Mouse (Mus musculus): ENCODE data around the gene Wnt6. TPM values are rescaled to one million over a fixed set of nuclear protein-coding genes. Genes with fewer than 3 reads are reported as not detected.
A peak's percentile ranks its signal among the peaks of the same experiment; 100 is the strongest.

The Wnt6 gene
- polyA plus RNA-seq, 1 experiment from 2014 or later: 7.0 TPM

GRCm38 (mm10) chr1:74782045-74782444 is 10.4 kb downstream of the Wnt6 start:
- DNase-seq (ENCODE audit: low spot score): no peak
- Histone ChIP-seq H3K27me3 (ENCODE audit: control insufficient read depth, insufficient read depth, low read length) (peaks cover 75% of the 10 kb centered on the region), H3K36me3 (ENCODE audit: control insufficient read depth, insufficient read depth, low read length) (no peaks in the 10 kb centered on the region), H3K4me2 (ENCODE audit: low read depth, low read length, severe bottlenecking) (no peak overlapping the region), H3K9ac (ENCODE audit: low read length) (no peak overlapping the region), H3K4me3 (ENCODE audit: low read depth, low read length) (no peak overlapping the region), H3K27ac (ENCODE audit: low read depth, low read length) (no peak overlapping the region), H3K4me1 (replicated peaks; ENCODE audit: control insufficient read depth, insufficient read depth, low read length) (0 out of 2 replicates have a peak, but pooled peaks cover 3% of the 10 kb centered on the region), H3K9me3 (ENCODE audit: control insufficient read depth, low read length) (no peaks in the 10 kb centered on the region)
- no peak for ATAC-seq (replicated peaks; ENCODE audit: low FRiP score)
- 8% methylated on average over 14 of the region's 14 CpGs for WGBS

GRCm38 (mm10) chr1:74783554-74783953 is 11.9 kb downstream of the Wnt6 start:
- WGBS: 1% methylated on average over 13 of the region's 13 CpGs
- no peak for ATAC-seq (replicated peaks; ENCODE audit: low FRiP score)
- DNase-seq (ENCODE audit: low spot score): peak; percentile 64
- H3K4me1 ChIP-seq (replicated peaks; ENCODE audit: control insufficient read depth, insufficient read depth, low read length): 0 out of 2 replicates have a peak, but pooled peaks cover 3% of the 10 kb centered on the region
- H3K4me2 ChIP-seq (ENCODE audit: low read depth, low read length, severe bottlenecking): peak overlapping the region; percentile 60
- H3K27ac ChIP-seq (ENCODE audit: low read depth, low read length): no peak overlapping the region
- peaks cover 82% of the 10 kb centered on the region for H3K27me3 ChIP-seq (ENCODE audit: control insufficient read depth, insufficient read depth, low read length)
- H3K4me3 ChIP-seq (ENCODE audit: low read depth, low read length): peak overlapping the region; percentile 31
- no peak overlapping the region for H3K9ac ChIP-seq (ENCODE audit: low read length)
- no peaks in the 10 kb centered on the region for H3K9me3 ChIP-seq (ENCODE audit: control insufficient read depth, low read length)
- no peaks in the 10 kb centered on the region for H3K36me3 ChIP-seq (ENCODE audit: control insufficient read depth, insufficient read depth, low read length)

- Histone ChIP-seq H3K27me3 (ENCODE audit: control insufficient read depth, insufficient read depth, low read length) (peaks cover 85% of the 10 kb centered on the region), H3K9me3 (ENCODE audit: control insufficient read depth, low read length) (no peaks in the 10 kb centered on the region), H3K9ac (ENCODE audit: low read length) (0 out of 2 replicates have a peak overlapping the region, but pooled peaks have one; percentile 1), H3K4me1 (replicated peaks; ENCODE audit: control insufficient read depth, insufficient read depth, low read length) (0 out of 2 replicates have a peak, but pooled peaks cover 3% of the 10 kb centered on the region), H3K4me2 (ENCODE audit: low read depth, low read length, severe bottlenecking) (peak overlapping the region; percentile 60), H3K4me3 (ENCODE audit: low read depth, low read length) (peak overlapping the region; percentile 31), H3K36me3 (ENCODE audit: control insufficient read depth, insufficient read depth, low read length) (no peaks in the 10 kb centered on the region), H3K27ac (ENCODE audit: low read depth, low read length) (no peak overlapping the region)
- DNase-seq (ENCODE audit: low spot score) (peak; percentile 82), ATAC-seq (replicated peaks; ENCODE audit: low FRiP score) (peak; percentile 67)
- under 1% methylated on average over 67 of the region's 67 CpGs for WGBS
These were observed 12.5 kb downstream of the Wnt6 start for GRCm38 (mm10) chr1:74784041-74784759.

- WGBS: 8% methylated on average over 7 of the region's 7 CpGs
- H3K4me3 ChIP-seq (ENCODE audit: low read depth, low read length): no peak overlapping the region
- H3K36me3 ChIP-seq (ENCODE audit: control insufficient read depth, insufficient read depth, low read length): no peaks in the 10 kb centered on the region
- DNase-seq (ENCODE audit: low spot score) (peak; percentile 84), ATAC-seq (replicated peaks; ENCODE audit: low FRiP score) (peak; percentile 19; the same call in 1 of the 2 replicates)
- no peaks in the 10 kb centered on the region for H3K9me3 ChIP-seq (ENCODE audit: control insufficient read depth, low read length)
- peaks cover 91% of the 10 kb centered on the region for H3K27me3 ChIP-seq (ENCODE audit: control insufficient read depth, insufficient read depth, low read length)
- H3K27ac ChIP-seq (ENCODE audit: low read depth, low read length): no peak overlapping the region
- no peak overlapping the region for H3K4me2 ChIP-seq (ENCODE audit: low read depth, low read length, severe bottlenecking)
- H3K4me1 ChIP-seq (replicated peaks; ENCODE audit: control insufficient read depth, insufficient read depth, low read length): peaks cover 13% of the 10 kb centered on the region; the same call in 1 of the 2 replicates
- H3K9ac ChIP-seq (ENCODE audit: low read length): no peak overlapping the region
These were observed 16.2 kb downstream of the Wnt6 start for GRCm38 (mm10) chr1:74787846-74788245.

- H3K4me3 ChIP-seq (ENCODE audit: low read depth, low read length): no peak overlapping the region
- DNase-seq (ENCODE audit: low spot score): no peak
- no peak for ATAC-seq (replicated peaks; ENCODE audit: low FRiP score)
- H3K9me3 ChIP-seq (ENCODE audit: control insufficient read depth, low read length): no peaks in the 10 kb centered on the region
- no peak overlapping the region for H3K27ac ChIP-seq (ENCODE audit: low read depth, low read length)
- H3K4me2 ChIP-seq (ENCODE audit: low read depth, low read length, severe bottlenecking): no peak overlapping the region
- H3K4me1 ChIP-seq (replicated peaks; ENCODE audit: control insufficient read depth, insufficient read depth, low read length): peaks cover 13% of the 10 kb centered on the region; the same call in 1 of the 2 replicates
- WGBS: 10% methylated on average over 6 of the region's 6 CpGs
- H3K36me3 ChIP-seq (ENCODE audit: control insufficient read depth, insufficient read depth, low read length): no peaks in the 10 kb centered on the region
- H3K9ac ChIP-seq (ENCODE audit: low read length): no peak overlapping the region
- H3K27me3 ChIP-seq (ENCODE audit: control insufficient read depth, insufficient read depth, low read length): peaks cover 91% of the 10 kb centered on the region
These were observed 17.0 kb downstream of the Wnt6 start for GRCm38 (mm10) chr1:74788603-74789176.

- no peak overlapping the region for H3K4me3 ChIP-seq (ENCODE audit: low read depth, low read length)
- peaks cover 17% of the 10 kb centered on the region; the same call in 1 of the 2 replicates for H3K4me1 ChIP-seq (replicated peaks; ENCODE audit: control insufficient read depth, insufficient read depth, low read length)
- no peak overlapping the region for H3K27ac ChIP-seq (ENCODE audit: low read depth, low read length)
- no peak overlapping the region for H3K9ac ChIP-seq (ENCODE audit: low read length)
- no peak overlapping the region for H3K4me2 ChIP-seq (ENCODE audit: low read depth, low read length, severe bottlenecking)
- no peak for DNase-seq (ENCODE audit: low spot score)
- ATAC-seq (replicated peaks; ENCODE audit: low FRiP score): no peak
- H3K9me3 ChIP-seq (ENCODE audit: control insufficient read depth, low read length): no peaks in the 10 kb centered on the region
- WGBS: 4% methylated on average over 3 of the region's 3 CpGs
- no peaks in the 10 kb centered on the region for H3K36me3 ChIP-seq (ENCODE audit: control insufficient read depth, insufficient read depth, low read length)
- peaks cover 91% of the 10 kb centered on the region for H3K27me3 ChIP-seq (ENCODE audit: control insufficient read depth, insufficient read depth, low read length)
These were observed 18.4 kb downstream of the Wnt6 start for GRCm38 (mm10) chr1:74790095-74790494.

- Histone ChIP-seq H3K4me1 (replicated peaks; ENCODE audit: control insufficient read depth, insufficient read depth, low read length) (peaks cover 18% of the 10 kb centered on the region; the same call in 1 of the 2 replicates), H3K9ac (ENCODE audit: low read length) (no peak within 1 kb of the TSS; the same call in 1 of the 2 replicates), H3K27ac (ENCODE audit: low read depth, low read length) (no peak within 1 kb of the TSS), H3K36me3 (ENCODE audit: control insufficient read depth, insufficient read depth, low read length) (no peaks in the 10 kb centered on the region), H3K9me3 (ENCODE audit: control insufficient read depth, low read length) (no peaks in the 10 kb centered on the region), H3K27me3 (ENCODE audit: control insufficient read depth, insufficient read depth, low read length) (peaks cover 94% of the 10 kb centered on the region), H3K4me3 (ENCODE audit: low read depth, low read length) (peak within 1 kb of the TSS; percentile 6), H3K4me2 (ENCODE audit: low read depth, low read length, severe bottlenecking) (peak within 1 kb of the TSS; percentile 36)
- no peak for DNase-seq (ENCODE audit: low spot score)
- no peak for ATAC-seq (replicated peaks; ENCODE audit: low FRiP score)
- 1% methylated on average over 11 of the region's 11 CpGs for WGBS
These were observed 19.6 kb downstream of the Wnt6 start, which contains the start of gene Wnt10a for GRCm38 (mm10) chr1:74791249-74791648. Wnt10a (plus strand) TSS chr1:74791516.

GRCm38 (mm10) chr1:74792831-74793660 is 21.4 kb downstream of the Wnt6 start:
- peak; percentile 55 for DNase-seq (ENCODE audit: low spot score)
- no peak overlapping the region for H3K4me3 ChIP-seq (ENCODE audit: low read depth, low read length)
- peaks cover 18% of the 10 kb centered on the region; the same call in 1 of the 2 replicates for H3K4me1 ChIP-seq (replicated peaks; ENCODE audit: control insufficient read depth, insufficient read depth, low read length)

More at GRCm38 (mm10) chr1:74792831-74793660, 21.4 kb downstream of the Wnt6 start:
- H3K27me3 ChIP-seq (ENCODE audit: control insufficient read depth, insufficient read depth, low read length): peaks cover 95% of the 10 kb centered on the region
- no peak for ATAC-seq (replicated peaks; ENCODE audit: low FRiP score)
- H3K9me3 ChIP-seq (ENCODE audit: control insufficient read depth, low read length): no peaks in the 10 kb centered on the region
- 5% methylated on average over 19 of the region's 19 CpGs for WGBS
- H3K4me2 ChIP-seq (ENCODE audit: low read depth, low read length, severe bottlenecking): no peak overlapping the region
- no peaks in the 10 kb centered on the region for H3K36me3 ChIP-seq (ENCODE audit: control insufficient read depth, insufficient read depth, low read length)
- no peak overlapping the region for H3K27ac ChIP-seq (ENCODE audit: low read depth, low read length)
- H3K9ac ChIP-seq (ENCODE audit: low read length): no peak overlapping the region
